Mouse (Mus musculus) mesoderm, embryonic 11.5 days (tissue): ENCODE data around the gene Hecw2.

Source experiments
- DNase-seq: peaks from one replicate; pipeline ENCODE4 v3.0.0-alpha.2; 2012; ENCODE audit warnings: low read depth, low spot score

The Hecw2 gene

DNA sequence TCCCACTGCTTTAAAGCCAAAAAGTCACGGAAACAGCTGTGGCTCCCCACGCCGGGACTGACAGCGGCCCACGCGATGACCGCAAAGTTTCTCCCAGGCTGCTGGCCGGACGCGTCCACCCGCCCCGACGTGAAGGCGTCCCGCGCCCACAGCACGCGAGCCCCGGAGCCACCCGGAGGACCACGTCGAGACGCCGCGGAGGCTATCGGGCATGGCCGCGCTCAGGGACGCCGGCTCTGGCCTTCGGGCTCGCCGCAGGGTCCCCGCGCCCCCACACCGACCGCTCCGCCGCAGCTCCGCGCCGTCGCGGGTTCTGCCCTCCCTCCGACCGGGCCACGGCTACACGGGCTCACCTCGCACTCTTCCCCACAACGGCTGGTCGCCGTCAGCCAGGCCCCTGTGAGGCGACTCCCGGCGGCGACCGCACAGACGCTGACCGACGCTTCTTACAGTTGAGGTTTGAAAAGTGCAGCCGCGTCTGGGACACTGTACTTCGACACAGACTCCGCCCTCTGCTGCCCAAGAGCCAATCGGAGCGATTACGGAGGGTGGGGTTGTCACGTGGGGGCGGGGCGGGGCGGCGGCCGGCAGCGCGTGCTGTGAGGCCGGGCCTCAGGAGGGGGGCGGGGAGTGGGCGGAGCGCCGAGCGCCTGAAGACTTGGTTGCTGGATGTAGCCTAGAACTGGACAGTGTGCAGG is 410.1 kb downstream of the Hecw2 start, which contains the start of gene Stk17b:
Gene Stk17b (minus strand): TSS at position 504 of the 698 bp plus-strand sequence.
- DNase-seq, result peak; percentile 93

- DNase-seq, result peak; percentile 37
Observed at GRCm38 (mm10) chr1:53784291-53784720, 410.7 kb downstream of the Hecw2 start.

GRCm38 (mm10) chr1:53782956-53783355 is 412.0 kb downstream of the Hecw2 start:
- DNase-seq, result no peak

DNA sequence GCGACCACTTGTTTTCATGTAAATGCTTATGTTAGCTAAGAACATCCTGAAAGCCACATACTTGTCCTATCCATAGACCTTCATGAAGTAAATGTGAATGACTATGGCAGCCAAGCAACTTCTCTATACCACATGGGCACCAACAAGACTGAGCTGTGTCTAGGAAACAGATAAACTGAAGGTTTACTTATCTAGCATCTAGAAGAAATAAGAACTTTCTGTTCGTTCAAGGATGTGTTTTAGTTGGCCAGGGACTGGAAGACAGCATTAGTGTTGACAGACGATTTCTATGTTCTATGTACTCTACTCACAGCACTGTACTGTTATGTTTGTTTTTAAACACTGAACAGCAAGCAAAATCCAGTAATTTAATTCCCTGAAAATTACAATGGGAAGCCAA is 412.9 kb downstream of the Hecw2 start:
- no peak for DNase-seq

- no peak for DNase-seq
Observed at GRCm38 (mm10) chr1:53781311-53781710, 413.7 kb downstream of the Hecw2 start.

- no peak for DNase-seq
Observed at GRCm38 (mm10) chr1:53776176-53776905, 418.6 kb downstream of the Hecw2 start.

- no peak for DNase-seq
Observed at GRCm38 (mm10) chr1:53775545-53775944, 419.4 kb downstream of the Hecw2 start.

GRCm38 (mm10) chr1:53775036-53775435 is 419.9 kb downstream of the Hecw2 start:
- DNase-seq, result no peak

- DNase-seq, result no peak
Observed at GRCm38 (mm10) chr1:53774571-53774970, 420.4 kb downstream of the Hecw2 start.

GRCm38 (mm10) chr1:53773994-53774393 is 421.0 kb downstream of the Hecw2 start:
- no peak for DNase-seq

DNA sequence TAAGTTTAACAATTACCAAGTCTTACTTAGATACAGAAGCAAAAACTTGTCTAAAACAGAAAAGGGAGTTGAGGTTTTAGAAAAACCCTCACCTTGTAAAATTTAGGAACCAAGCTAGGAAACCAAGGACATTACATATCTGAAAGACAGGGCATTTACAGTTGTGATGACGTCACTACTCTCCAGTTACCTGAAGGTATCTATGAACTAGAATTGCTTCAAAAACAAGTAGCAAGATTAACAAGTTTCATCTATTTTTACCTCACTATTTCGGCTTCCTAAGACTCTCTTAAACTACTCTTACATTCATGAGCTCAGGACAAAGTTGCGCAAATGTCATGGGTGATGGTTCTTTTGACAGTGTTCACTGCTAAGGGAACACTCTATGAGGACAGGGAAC is 422.0 kb downstream of the Hecw2 start:
- no peak for DNase-seq

GRCm38 (mm10) chr1:53771476-53771875 is 423.5 kb downstream of the Hecw2 start:
- no peak for DNase-seq

- DNase-seq, result no peak
Observed at GRCm38 (mm10) chr1:53766112-53766511, 428.9 kb downstream of the Hecw2 start.

- no peak for DNase-seq
Observed at GRCm38 (mm10) chr1:53757316-53757715, 437.7 kb downstream of the Hecw2 start.
